Mouse (Mus musculus): ENCODE data around the gene Epn2.

DNA sequence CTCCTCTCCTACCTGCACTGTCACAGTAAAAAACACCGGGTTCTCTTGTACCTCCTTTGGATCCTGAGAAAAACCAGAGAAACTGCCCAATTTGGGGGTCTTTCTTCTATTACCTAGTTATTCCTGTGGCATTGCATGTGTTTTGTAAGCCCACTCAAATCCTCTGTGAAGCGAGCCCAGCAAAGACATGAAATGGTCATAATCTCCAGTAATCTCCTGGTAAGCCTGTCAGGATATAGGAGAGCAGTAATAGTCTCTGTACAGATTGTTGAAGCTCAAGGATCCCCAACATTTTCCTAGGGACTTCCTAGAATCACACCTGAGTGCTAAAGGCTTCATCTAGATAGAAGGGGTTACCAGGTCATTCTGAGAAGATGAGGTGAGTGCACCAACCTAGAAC is 38.4 kb downstream of the Epn2 start:
- TF ChIP-seq CTCF (IDR thresholded peaks at IDR 0.05; ENCODE audit: insufficient read depth, low read length) (no peak), POLR2A (IDR thresholded peaks at IDR 0.05; ENCODE audit: borderline replicate concordance, extremely low read depth, low read depth, low read length) (no peak)

All from lung, adult 2 months (tissue).